Mouse (Mus musculus) brain, adult 2 months (tissue): ENCODE results near the gene Fzd4.
A peak's percentile ranks its signal among the peaks of the same experiment; 100 is the strongest.

Experiments
- DNase-seq: peaks from one replicate; pipeline ENCODE4 v3.0.0; 2011; ENCODE audit warnings: low read depth, low spot score

The Fzd4 gene

DNA sequence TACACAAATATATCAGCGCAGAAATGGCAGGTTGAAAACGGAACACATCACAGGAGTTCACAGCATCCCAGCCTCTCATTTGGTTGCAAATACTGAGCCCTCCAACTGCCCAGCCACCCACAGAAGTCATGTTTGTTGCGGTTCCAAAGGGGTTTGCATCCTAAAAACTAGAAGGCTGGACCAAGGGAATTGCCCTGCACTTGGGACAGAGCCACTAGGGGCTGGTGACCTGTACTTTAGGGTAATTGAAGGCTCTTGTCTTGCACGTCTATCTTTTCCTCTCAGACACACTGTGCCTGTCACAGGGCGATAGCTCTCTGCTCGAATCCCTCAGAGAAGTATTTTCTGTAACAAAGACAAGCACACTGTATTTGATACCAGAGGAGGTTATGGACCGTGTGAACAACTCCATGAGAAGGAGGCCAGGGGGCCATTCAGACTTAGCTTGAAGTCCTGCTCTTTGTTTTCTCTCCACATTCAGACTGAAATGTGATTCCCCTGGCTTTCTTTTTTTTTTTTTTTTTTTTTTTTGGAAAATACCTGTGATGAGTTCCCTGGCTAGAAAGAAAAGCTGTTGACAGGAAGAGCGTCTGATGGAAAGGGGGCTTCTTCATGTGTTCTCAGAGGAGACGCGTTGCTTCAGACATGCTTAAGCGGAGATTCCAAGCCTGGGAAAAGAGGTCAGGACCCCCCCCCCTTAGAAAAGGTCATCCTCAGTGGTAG lies 2.9 kb upstream of the Fzd4 start:
- no peak for DNase-seq

- DNase-seq: no peak
These were observed 2.2 kb upstream of the Fzd4 start for GRCm38 (mm10) chr7:89401936-89402335.

DNA sequence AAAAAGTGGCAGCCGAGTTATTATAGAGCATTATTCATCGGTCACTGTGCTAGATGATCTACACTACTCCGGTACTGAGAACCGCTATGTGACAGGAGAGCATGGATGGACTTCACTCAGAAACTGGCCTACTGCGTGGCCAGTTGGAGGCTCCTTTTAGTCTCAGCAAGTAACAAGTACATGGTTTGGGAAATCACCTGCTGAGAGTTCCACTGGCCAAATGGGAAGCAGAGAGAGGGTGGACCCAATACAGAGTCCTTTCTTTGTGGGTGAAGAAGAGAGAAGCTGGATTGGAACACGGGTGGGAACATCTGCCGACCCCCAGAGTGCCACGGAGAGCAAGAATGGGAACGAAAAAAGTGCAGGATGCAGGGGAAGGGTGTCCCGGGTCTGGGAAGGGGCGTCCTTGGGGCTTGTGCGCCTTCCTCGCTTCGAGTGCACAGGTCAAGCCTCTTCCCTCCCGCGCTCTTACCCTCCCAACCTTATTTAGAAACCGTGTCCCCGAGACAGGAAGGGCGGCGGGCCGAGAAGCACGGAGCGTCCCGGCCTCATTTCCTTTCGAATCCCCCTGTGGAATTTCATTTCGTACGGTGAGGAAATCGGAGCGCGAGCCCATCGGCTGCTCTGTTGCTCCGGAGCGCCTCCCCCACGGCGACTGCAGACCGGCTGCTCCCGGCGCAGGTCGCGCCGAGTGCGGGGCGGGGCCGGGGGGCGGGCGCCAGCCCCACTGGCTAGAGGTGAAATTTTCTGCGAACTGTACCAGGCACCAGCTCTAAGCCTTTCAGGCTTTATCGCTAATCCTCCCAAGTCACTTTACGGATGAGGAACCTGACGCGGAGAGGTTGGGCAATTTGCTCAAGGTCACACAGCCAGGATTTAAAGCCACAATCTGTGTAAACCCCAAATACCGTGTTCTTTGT lies 842 bp upstream of the Fzd4 start:
- peak; percentile 83 for DNase-seq

DNA sequence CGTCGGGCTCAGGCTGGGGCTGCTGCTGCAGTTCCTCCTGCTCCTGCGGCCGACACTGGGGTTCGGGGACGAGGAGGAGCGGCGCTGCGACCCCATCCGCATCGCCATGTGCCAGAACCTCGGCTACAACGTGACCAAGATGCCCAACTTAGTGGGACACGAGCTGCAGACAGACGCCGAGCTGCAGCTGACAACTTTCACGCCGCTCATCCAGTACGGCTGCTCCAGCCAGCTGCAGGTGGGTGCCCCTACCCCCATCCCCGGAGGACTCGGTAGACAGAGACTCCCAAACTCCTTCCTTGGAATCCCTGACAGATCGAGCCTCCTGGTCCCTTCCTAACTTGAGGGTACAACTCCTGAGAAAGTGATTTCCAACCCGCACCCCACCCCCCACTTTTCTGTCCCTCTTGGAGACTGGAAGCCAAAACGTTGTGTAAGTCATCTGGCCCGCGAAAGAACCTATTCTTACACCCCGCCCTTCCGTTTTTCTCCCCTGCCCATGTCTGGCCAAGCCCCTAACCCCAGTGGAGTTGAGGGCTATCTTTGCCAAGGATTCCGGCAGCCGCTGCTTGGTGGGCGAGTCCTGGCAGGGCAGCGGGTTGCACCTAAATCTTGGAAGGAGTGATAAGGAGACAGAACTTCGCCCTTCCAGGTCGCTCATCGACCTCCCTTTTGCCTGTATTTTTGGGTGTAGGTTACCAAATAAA lies 732 bp downstream of the Fzd4 start:
- DNase-seq: peak; percentile 31

GRCm38 (mm10) chr7:89406011-89406410 lies 1.9 kb downstream of the Fzd4 start:
- DNase-seq: no peak

- DNase-seq: no peak
These were observed 3.1 kb downstream of the Fzd4 start for GRCm38 (mm10) chr7:89407006-89407940.

DNA sequence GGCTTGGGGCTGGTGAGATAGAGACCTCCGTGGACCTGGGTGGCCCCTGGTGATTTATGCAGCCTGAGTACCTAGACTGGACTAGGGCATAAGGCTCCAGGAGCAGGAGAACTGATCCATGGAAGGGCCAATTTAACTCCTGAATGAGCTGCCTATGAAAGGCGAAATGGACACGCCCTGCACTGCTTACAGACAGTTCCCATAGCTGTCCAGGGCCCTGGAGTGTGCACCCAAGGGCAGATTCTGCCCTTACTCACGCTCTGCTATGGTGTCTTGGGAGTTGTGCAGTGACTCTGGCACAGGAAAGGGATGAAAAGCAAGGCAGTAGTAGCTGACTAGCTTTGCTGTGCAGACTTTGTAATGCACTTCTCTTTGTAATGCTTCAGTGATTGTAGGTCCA lies 6.1 kb downstream of the Fzd4 start:
- no peak for DNase-seq

DNA sequence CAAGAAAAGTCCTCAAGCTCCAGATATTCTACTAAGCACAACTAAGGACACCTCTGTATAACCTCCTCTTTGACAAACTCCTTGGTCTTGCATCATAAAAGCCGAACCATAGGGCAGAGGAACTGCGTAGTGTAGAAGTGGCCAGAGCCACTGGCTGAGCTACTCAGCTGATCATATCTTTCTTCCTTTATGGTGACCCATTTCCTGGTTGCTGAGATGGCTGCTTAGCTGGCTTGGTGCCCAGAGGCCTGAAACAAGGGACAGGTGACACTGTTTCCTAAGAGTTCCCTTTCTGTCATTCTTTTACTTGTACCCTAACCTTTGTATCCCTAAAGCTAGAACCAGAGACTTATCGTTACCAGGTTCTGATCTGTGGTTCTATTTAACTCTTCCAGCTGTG lies 7.2 kb downstream of the Fzd4 start:
- no peak for DNase-seq

DNA sequence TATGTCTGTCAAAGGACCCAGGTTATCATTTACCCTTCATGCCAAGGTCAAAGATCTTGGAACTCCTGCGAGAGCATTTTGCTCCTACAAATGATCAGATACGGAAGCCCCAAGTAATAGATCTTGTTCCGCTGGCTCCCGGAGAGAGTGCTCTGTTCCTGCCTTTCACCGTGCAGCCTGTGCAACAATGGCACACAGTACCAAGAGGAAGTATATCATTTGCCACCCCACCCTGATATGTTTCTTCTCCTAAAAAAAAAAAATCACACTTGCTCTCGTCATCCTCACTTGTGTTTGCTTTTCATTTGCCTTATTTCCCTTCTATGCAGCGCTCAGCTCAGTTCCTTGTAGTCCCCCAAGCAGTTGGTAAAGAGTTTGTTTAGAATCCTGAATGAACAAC lies 7.9 kb downstream of the Fzd4 start:
- no peak for DNase-seq

DNA sequence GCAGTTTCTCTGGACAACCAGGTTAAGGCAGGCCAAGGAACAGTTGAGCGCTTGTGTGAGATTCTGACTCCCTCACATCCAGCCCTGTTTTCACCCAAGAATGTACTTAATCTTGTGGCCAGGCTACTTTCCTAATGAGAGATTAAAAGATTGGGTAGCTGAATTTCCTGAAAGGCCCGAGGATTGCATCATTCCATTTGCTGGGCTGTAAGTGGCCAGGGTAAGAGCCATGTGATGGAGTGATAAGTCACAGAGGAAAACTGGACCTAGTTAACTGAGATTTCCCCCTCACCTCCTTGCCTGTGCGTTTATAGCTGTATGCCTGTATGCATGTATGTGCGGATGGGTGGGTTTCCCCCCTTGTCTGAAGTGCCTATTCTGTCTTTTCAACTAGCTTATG lies 11.9 kb downstream of the Fzd4 start:
- DNase-seq: no peak

DNA sequence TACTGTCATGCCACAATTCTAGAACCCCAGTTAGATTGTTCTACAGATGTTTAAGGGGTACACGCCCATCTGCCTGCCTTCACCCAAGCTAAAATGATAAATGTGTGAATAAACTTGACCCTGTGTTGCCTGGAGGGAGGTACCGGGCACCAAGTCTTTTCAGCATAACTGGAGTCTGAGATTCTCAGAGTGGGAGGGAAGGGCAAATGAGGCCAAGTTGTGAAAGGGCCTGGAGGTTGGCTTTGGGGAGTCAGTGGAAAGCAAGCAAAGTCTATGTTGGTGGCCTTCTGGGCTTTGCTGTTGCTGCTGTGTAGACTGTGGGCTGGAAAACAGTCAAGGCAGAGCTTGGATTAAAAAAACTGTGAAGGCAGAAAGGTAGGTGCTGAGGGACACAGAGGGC lies 13.6 kb downstream of the Fzd4 start:
- no peak for DNase-seq

GRCm38 (mm10) chr7:89418127-89418653 lies 14.0 kb downstream of the Fzd4 start:
- no peak for DNase-seq

- DNase-seq: peak; percentile 42
These were observed 14.9 kb downstream of the Fzd4 start for GRCm38 (mm10) chr7:89418917-89419679.

DNA sequence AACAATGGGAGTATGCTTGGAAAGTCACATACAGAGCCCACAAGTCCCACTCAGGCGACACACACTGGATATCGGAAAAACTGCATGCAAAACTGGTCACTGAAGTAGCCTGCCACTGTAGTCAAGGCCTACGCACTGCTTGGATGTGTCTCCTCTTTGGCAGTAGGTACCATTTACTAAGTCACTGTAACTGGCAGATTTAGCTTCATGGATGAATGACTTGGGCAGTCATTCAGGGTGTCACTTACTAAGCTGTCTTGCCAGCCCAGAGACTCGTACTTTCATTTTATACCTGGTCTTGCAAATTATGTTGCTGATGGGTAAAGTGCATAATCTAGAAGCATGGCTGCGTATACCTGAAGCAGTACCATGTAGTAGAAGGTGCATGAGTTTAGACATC lies 17.1 kb downstream of the Fzd4 start:
- no peak for DNase-seq

DNA sequence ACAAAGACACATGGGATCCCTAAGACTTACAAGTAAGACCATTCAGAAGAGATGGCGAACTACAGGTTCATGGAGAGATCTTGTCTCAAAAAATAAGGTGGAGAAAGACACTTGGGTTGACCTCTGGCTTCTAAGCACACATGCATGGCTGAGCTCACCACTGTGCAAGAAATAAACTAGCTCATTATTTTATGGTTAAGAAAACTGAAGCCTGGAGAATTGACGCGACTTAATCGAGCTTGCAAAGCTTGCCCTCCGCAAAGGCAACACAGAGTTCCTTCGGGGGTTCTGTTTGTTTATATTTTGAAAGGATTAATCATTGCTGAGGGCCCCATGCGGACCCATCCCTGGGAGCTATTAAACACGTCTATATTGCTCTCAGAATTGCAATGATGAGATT lies 18.5 kb downstream of the Fzd4 start:
- no peak for DNase-seq

DNA sequence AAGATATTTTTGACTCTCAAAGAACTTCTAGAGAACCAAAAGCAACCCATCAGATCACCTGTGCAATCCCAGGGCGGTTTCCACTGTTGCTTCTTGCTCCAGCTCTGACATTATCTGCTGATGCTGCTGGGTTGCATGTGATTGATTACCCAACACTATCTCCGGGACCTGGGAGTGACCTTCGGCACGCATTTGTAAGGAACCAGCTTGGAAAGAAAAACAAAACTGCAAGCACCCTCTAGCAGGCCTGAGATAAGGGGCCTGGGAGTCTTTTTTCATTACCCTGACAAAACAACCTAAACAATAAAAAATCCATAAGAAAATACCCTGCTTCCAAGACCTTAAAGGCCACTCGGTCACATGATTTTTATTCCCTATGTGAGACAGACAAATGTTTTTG lies 19.0 kb downstream of the Fzd4 start:
- DNase-seq: no peak

- no peak for DNase-seq
These were observed 19.6 kb downstream of the Fzd4 start for GRCm38 (mm10) chr7:89423688-89424255.

GRCm38 (mm10) chr7:89424659-89425058 lies 20.5 kb downstream of the Fzd4 start:
- DNase-seq: no peak

GRCm38 (mm10) chr7:89425803-89426725 lies 21.9 kb downstream of the Fzd4 start:
- no peak for DNase-seq
